Mouse (Mus musculus) left cerebral cortex, postnatal 36 days (tissue): ENCODE measurements around the gene Mccc1. TPM values are rescaled to one million over a fixed set of nuclear protein-coding genes. Genes with fewer than 3 reads are reported as not detected.

ENCODE experiments used
- DNase-seq, 2 experiments: peaks; one replicate each; pipeline ENCODE4 v3.0.0; 2021 to 2022; ENCODE audit warnings: low spot score in 2 of 2, mixed read lengths in 1 of 2
- intact Hi-C: fragments of 180-260 bp; cut with DNase I; formaldehyde crosslinking; loops from one replicate; pipeline ENCODE4 v1.15.1; 2025
- total RNA-seq, 2 experiments: library from RNA; stranded (reverse); gene quantifications; 2 replicates each; pipeline ENCODE4 v1.2.3; 2021

The Mccc1 gene
- 10 to 100 TPM; 26.8 to 46.7 TPM for total RNA-seq

DNA sequence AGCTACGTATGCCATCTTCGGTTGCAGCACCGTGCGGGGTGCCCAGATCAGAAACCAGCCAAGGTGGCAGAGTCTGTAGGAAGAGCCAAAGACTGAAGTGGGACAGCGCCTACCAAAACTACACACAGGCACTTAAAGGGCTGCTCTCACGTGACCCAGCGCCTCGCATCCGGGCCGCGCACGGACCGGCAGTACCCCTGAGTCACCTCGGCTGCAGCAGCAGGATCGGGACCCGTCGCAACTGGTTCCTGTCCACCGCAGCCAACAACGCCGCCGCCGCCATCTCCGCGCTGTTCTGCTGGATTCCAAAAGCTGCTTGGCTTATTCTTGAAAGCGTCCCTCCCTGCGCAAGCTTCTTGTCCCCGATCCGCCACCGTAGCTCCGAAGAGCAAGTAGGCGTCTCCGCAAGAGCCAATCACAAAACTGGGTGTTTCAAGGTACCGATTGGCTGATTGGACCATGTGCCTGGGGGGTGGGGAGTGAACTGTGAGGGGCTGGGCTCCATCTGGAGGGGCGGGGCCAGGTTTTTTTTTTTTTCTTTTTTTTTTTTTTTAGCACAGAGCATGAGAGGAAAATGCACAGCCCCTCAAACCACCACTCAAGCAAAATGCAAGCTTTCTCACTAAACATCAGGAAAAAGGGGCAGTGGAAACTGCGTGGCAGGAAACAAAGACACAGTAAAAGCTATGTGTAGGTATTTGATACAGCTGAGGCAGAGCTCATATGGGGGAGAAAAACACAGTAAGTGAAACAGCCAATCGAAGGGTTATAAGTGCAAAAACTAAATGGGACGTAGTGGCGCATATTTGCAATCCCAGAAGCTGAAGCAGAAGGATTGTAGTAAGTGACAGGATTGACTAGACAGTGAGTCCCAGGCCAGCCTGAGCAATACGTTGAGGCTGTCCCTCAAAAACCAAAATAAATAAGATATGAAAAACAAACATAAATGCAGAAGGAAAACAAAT lies at the start of gene Mccc1:
TSS of gene Mccc1 (minus strand) at position 404 of the 965 bp plus-strand sequence.
- DNase-seq = peak; percentile 97

DNA sequence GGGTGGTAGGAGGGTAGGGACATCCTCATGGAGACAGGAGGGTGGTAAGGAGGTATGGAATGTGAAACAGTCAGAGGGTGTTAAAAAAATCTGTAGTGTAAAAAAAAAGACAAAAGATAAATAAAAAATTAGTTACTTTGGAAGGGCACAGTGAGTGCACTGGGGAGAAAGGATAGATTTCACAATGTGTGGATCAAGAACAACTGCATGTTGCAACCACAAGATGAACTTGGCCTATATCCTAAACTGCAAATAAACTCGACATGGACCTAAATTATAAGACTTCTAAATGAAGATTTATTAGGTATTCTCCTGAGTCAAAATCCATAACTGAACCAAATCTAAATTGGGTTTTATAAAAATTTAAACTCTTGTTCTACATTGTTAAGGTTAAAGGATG lies 48.6 kb upstream of the Mccc1 start:
- intact Hi-C loops = no loop called here
- no peak for DNase-seq

More for the DNA sequence above, at the start of gene Mccc1:
- intact Hi-C loops = loop anchor here (2.0 kb wide), 1 partner anchor 64 kb away; the partner anchor contains the start of gene Acad9

DNA sequence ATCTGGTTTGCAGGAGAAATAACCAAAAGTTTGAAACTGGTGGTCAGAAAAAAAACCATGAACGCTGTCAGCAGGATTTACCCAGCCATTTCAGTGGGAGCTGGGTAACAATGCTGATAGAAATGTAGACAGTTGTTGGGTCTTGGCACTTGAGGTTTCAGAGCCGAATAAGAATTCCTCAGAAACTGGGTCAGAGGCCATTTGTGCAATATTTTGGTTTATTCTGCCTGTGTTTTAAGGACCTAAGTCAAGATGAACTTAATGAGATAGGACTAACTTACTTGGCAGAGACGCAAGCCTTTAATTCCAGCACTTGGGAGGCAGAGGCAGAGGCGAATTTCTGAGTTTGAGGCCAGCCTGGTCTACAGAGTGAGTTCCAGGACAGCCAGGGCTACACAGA lies 44.6 kb upstream of the Mccc1 start:
- no peak for DNase-seq
- intact Hi-C loops = no loop called here

DNA sequence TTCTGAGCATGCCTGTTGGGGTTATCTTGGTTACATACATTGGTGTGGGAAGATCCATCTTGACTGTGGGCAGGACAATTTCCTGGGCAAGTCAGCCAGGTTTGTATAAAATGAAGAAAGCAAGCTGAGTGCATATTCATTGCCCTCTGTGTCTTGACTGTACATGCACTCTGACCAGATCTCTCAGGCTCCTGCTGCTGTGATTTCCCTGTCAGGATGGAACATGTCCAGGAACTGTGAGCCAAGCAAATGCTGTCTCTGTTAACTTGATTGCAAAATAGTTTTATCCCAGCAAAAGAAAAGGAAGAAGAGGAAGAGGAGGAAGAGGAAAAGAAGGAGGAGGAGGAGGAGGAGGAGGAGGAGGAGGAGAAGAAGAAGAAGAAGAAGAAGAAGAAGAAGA lies 44.0 kb upstream of the Mccc1 start:
- no peak for DNase-seq
- intact Hi-C loops = no loop called here

DNA sequence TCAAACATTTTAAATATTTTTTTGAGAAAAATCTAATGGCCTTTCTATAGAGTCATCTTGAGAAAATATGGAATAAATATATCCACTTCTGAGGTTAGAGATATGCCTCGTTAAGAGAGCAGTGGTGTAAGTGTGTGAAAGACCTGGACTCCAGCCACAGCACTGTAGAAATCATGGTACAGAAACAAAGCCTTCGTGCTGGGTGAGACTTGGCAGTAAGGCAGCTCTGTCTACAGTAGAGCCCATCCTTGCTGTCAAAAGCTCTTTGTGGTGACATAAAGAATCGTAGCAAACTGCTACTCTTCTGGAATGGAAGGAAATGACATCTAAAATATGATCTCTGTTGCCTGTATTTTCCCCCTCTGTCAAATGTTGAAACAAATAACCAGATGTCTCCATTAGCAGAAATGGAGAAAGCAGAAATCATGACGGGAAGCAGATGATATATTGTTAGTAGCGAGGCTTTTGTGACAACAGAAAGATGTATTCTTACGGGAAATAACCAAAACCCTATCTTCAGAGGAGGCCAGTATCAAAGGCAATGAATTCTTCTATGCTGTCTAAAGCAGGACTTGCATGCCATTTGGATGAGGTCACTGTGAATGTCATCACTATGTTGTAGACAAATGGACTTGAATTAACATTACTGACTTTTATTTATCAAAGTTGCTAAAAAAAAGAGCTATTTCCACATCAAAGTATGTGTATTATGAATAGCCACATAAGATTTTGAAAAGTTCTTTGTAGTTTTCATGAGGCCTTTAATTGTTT lies 31.4 kb upstream of the Mccc1 start:
- intact Hi-C loops = no loop called here
- DNase-seq = no peak

DNA sequence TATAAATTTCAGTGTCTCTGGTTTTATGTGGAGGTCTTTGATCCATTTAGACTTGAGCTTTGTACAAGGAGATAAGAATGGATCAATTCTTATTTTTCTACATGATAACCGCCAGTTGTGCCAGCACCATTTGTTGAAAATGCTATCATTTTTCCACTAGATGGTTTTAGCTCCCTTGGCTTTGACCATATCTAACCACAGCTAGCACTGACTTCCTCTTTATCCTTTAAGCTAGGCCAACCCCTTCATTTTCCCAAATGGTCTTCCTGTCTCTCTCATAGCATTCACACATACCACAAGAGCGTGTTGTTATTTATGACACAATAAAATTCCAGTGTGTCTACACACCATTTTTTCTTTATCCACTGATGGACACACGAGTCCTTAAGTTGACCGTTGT lies 29.5 kb upstream of the Mccc1 start:
- DNase-seq = no peak
- intact Hi-C loops = no loop called here

DNA sequence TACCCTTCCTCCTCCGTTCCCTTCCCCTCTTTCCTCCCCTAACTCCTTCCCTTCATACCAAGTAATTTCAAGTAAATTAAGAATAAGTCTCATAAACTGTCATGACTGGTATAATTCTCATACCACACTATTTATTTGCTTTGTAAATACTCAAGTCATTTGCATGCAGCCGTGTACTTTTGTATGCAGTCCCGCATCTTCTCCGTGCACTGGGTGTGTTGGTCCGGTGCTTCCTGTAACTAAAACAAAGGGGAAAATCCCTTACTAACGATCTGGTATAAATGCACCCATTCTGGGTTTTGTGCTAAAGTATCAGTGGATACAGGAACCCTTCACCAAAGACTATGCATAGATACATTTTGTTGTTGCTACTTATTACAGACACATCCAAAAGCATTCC lies 25.3 kb upstream of the Mccc1 start:
- no peak for DNase-seq
- intact Hi-C loops = no loop called here

DNA sequence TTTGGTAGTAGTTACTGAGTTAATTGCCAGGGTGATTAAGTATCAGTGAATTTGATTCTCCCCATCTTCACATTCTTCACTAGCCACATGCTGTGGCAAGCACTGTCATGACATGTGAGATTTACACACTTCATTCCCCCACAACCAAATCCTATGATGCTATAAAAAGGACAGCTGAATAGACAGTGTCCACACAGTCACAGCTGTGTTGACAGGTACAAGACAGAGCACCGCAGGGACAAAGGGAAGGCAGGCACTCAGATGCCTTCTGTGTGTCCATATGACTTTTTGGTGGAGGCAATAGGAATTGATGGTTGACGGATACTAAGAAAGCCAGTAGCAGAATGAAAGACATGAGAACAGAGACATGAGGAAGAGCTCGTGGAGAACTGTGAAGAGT lies 10.8 kb upstream of the Mccc1 start:
- intact Hi-C loops = no loop called here
- DNase-seq = no peak

DNA sequence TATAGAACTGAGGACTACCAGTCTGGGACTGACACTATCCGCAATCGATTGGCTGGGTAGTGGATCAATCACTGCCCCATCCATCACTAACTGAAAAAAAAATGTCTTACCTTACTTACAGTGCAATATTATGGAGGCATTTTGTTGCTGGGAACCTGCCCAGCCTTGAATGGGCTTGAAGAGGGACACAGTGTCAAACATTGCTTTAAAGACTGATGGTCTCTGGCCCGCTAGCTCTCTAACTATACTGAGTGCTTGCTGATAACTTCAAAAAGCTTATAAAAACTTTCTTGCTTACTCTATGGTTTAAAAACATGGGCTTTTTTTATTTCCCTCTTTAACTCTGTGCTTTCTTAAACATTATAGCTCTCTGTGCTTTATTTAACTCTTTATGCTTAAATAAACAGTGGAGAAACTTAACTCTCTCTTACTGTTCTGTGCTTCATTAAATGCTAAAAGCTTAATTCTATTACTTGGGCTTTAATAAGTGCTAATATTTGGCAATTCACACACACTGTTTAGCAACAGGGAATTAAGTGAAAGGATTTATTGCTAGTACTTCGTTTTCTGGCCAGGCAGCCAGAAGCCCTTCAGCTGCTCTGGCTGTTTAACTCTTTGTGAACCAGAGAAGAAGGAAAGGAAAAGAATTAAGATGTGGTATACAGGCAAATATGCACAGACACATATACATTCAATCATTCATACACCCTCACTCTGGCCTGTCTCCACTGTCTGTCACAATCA lies 8.1 kb upstream of the Mccc1 start:
- intact Hi-C loops = no loop called here
- DNase-seq = no peak

DNA sequence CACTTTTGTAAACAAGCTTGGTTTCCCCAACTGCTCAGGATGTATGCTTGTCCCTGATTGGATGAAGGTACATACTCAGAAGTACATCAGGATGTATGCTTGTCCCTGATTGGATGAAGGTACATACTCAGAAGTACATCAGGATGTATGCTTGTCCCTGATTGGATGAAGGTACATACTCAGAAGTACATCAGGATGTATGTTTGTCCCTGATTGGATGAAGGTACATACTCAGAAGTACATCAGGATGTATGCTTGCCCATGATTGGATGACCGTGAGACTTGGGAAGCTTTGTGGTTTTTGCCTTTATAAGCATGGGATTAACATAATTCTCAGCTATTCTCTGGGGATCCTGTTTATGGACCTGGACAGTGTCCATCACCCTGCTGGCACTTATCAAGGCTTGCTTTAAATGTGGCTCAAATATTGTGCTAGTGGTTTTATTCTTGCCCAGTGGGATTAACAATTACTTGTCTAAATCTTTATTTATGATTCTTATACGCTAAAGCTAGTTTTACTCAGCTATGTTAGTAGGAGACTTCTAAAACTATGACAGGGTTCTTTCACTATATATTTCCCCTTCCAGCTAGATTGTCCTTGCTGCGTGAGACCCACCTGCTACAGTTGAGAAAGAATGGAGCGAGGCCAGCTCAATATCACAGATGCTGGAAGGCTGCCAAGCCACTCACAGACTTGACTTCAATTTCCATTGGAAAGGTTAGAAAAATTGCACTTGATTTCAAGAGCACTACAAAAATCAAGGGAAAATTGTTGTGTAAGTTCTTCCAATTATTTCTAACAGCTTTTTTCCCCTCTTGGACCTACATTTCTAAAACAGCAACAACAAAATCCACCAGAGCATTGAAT lies 3.8 kb upstream of the Mccc1 start:
- intact Hi-C loops = no loop called here
- no peak for DNase-seq

DNA sequence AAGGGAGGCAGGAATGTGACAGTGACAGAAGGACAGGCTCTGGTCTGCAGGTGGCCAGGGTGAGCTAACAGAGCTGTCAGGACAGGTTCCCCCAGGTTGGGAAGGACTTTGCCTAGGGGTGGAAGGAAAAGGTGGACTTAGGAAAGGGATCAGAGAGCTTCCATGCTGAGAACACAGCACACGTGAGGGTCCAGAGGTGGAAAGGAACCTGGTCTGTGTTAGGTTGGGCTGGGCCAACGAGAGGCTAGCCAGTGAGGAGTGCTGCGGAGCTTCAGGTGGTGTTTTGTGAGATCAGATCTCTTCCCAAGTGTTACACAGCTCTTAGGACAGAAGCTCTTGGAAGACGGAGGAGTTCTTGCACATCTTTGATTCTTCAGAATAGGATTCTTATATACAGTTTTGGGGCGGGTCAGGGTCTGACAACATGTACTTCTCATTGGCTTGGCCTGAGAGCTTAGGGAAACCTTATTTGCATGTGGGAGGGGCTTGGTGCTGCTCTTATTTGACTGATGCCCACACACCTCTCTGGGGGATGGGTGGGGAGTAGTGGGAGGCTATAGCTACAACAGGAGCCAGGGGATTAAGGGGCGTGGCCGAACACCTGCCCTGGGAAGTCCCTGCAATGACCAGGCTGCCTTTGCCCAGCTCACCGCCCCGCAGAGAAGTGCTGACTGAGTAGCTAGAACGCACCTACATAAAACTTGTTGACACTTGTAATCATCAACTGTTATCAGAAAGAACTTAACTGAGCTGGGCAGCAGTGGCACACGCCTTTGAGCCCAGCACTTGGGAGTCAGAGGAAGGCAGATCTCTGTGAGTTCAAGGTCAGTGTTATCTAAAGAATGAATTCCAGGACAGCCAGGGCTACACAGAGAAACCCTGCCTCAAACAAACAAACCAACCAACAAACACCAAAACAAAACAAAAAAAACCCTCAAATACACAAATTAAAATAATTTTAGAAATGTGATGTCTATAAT lies 5.6 kb downstream of the Mccc1 start:
- no peak for DNase-seq
- intact Hi-C loops = no loop called here

DNA sequence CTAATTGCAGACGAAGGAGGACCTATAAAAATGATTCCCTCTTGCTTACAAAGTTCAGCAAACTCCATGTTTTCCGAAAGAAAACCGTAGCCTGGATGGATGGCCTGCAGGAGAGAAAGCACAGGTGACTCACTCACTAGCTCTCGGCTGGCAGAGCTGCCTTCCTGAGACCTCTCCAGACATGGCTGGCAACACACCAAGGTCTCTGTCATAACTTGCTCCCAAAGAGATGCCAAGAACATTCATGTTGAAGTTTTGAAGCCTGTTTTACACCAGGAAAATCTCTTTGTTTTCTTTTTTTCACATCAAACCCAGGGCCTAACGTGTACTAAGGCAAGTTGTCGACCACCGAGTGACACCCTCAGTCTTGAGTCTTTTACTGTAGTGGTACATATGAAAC lies 9.8 kb downstream of the Mccc1 start:
- intact Hi-C loops = no loop called here
- DNase-seq = no peak

DNA sequence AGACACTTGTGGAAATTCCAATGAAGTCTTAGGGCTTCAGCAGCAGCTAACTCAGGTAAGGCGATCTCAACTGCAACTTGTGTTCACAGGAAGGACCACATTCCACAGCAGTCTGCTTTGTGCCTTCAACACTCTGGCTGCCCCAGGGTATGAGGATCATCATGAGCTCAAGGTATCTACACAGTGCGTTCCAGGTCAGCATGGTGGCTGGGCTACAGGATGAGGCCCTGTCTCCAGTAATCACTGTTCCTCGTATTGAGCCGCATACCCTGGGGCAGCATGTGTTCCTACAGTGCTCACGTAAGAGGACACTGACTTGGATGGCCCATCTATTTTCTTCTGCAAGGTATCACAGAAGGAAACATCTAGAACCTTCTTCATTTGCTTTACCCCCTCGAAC lies 12.4 kb downstream of the Mccc1 start:
- intact Hi-C loops = no loop called here
- DNase-seq = no peak

DNA sequence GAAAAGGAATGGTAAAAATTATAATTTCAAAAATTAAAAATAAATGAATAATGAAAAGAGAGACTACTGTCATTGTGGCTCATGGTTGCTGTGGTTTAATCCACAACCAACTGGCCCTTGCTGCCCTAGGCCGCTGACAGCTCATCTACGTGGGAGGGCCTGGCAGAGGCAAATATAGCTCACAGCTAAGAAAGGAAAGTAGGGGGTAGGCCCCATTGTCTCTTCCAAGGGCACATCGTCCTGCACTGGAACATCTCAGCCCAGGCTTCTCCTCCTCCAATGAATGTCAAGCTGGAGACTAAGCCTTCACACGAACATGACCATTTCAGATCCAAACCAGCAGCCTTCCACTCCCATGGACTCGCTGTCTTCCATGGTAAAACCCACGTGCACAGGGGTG lies 14.2 kb downstream of the Mccc1 start:
- no peak for DNase-seq
- intact Hi-C loops = no loop called here

DNA sequence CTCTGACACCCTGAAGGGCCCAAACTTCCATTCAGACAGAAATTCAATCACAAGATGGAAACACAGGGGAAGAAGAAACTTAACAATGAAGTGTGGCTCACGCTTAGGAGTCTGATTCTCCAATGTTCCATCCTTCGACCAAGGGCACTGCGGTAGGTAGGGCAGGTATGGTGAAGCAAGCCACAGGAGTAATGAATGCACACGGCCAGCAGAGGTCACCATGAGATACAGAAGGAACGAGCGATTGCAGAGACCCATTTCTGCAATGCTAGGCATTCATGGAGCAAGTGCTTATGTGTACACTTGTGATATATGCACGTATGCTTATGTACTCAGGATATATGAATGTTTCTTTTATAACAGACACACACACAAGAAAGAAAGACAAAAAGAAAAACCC lies 26.9 kb downstream of the Mccc1 start:
- no peak for DNase-seq
- intact Hi-C loops = loop anchor here (5.0 kb wide), 1 partner anchor 286 kb away; no protein-coding TSS in a partner anchor

DNA sequence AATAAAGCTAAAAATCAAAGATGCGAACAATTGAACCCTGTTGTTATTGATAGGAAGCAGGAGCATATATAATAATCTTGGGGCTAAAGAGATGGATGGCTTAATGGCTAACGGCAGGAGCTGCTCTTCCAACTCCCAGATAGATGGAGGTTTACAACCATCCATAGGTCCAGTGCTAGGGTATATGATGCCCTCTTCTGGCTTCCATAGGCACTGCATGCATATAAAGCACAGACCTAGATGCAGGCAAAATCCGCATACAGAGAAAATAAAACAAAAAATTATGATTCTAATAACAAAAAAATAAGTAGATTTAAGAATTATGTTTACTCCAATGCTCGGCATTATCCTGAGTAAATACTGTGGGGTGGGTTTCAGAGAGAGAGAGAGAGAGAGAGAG lies 27.5 kb downstream of the Mccc1 start:
- no peak for DNase-seq
- intact Hi-C loops = loop anchor here (5.0 kb wide), 1 partner anchor 286 kb away; no protein-coding TSS in a partner anchor

DNA sequence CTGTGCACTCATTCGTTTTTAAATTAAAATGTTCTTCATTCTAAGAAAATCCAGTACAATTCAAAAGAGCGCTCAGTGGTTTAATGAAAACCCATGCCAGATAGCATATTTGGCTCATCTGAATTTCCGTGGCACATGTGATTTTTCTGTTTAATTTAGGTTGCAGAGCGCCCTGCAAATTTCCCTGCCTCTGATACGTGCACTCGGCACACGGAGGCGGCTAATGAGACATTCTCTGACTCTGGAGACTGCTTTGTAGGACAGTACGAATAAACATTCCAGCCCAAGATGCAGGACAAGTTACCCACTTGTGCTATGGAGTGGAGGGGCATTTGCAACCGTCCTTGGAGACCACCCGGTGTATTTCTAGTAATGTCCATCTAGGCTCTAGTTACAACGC lies 29.3 kb downstream of the Mccc1 start:
- intact Hi-C loops = loop anchor here (5.0 kb wide), 1 partner anchor 284 kb away; no protein-coding TSS in a partner anchor
- no peak for DNase-seq

DNA sequence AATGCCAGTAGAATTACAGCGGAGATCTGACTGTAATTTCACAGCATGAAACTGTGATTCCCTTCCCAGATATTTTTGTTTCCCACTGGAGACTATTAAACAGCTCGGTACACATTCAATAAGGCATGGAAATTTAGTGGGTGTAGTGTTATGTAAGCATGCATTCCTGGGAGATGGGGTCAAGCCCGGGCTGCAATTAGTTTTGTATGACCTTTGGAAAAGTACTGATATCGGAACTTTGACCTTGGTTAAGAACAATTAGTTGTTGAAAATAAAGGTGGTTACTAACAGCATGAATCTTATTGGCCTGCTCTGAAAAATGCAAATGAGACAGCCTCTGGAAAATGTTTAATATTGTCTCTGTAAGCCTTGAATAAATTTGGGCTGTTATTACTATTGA lies 30.0 kb downstream of the Mccc1 start:
- no peak for DNase-seq
- intact Hi-C loops = loop anchor here (5.0 kb wide), 1 partner anchor 283 kb away; no protein-coding TSS in a partner anchor
